23 mouse cellular contexts compared by ENCODE assay signal in genomic region chr12:9487674-9488413, GRCm38 (mm10).
DNase-seq lines count a peak whose midpoint lies in the region; ATAC-seq and TF ChIP-seq lines count a peak whose summit lies in the region.
"Had no signal": no experiment of that assay in that cellular context is flagged by ENCODE, and none has a peak within 500 bp of the region (broad histone marks: within the 10 kb centered on the region; RNA-seq: fewer than 3 reads in every experiment).

No protein-coding gene starts in this region.

- H3K4me1 ChIP-seq in lung, embryonic 15.5 days: no peaks in the 10 kb centered on the region
- H3K4me1 ChIP-seq in lung, adult 2 months (ENCODE audit: control insufficient read depth, insufficient read depth, low read length): no peaks in the 10 kb centered on the region
- no peaks in the 10 kb centered on the region for H3K4me1 ChIP-seq in midbrain, embryonic 10.5 days
- H3K4me1 ChIP-seq: embryonic facial prominence, embryonic 12.5 days; forebrain, embryonic 13.5 days; hindbrain, embryonic 12.5 days; midbrain, embryonic 12.5 days; stomach, embryonic 15.5 days had no signal

- WGBS in lung, embryonic 15.5 days: 33% methylated on average over 8 of the region's 8 CpGs
- WGBS in lung, adult 2 months: 44% methylated on average over 8 of the region's 8 CpGs
- 78% methylated on average over 8 of the region's 8 CpGs for WGBS in midbrain, embryonic 10.5 days

- H3K4me2 ChIP-seq in lung, embryonic 15.5 days: no peak overlapping the region
- H3K4me2 ChIP-seq: embryonic facial prominence, embryonic 12.5 days; forebrain, embryonic 13.5 days; heart, embryonic 11.5 days; hindbrain, embryonic 12.5 days; liver, embryonic 11.5 days; midbrain, embryonic 12.5 days; stomach, embryonic 15.5 days had no signal

- no peak overlapping the region for H3K9ac ChIP-seq in lung, embryonic 15.5 days
- H3K9ac ChIP-seq: embryonic facial prominence, embryonic 12.5 days; forebrain, embryonic 13.5 days; hindbrain, embryonic 12.5 days; midbrain, embryonic 12.5 days; stomach, embryonic 15.5 days had no signal

- TF ChIP-seq CTCF in lung, adult 2 months (IDR thresholded peaks at IDR 0.05; ENCODE audit: insufficient read depth, low read length): no peak

- no peaks in the 10 kb centered on the region for H3K27me3 ChIP-seq in lung, embryonic 15.5 days
- no peaks in the 10 kb centered on the region for H3K27me3 ChIP-seq in midbrain, embryonic 10.5 days (ENCODE audit: low read depth, poor library complexity, severe bottlenecking)
- H3K27me3 ChIP-seq: CH12.LX; embryonic facial prominence, embryonic 12.5 days; forebrain, embryonic 13.5 days; hindbrain, embryonic 12.5 days; midbrain, embryonic 12.5 days; stomach, embryonic 15.5 days had no signal

- DNase-seq in heart, adult 11 months: peak; percentile 56
- no peak for DNase-seq in heart, postnatal 25 days (ENCODE audit: low spot score)
- DNase-seq in lung, adult 2 months: no peak
- DNase-seq in adipocyte (ENCODE audit: low spot score): peak; percentile 43
- peak; percentile 10 for DNase-seq in lung, postnatal 14 days
- DNase-seq in midbrain, embryonic 10.5 days (ENCODE audit: low spot score): no peak
- no peak for DNase-seq in embryo, embryonic 11 days
- DNase-seq: cerebellum, adult 9-10 months; heart, postnatal 10 days; kidney, adult 18-20 months; kidney, postnatal 10 days; retina, postnatal 1 day; thymus, adult 18-20 months had no signal

- peak; percentile 67 for ATAC-seq in lung, embryonic 15.5 days (ENCODE audit: borderline replicate concordance, extremely low read depth, low FRiP score, low TSS enrichment)
- ATAC-seq: forebrain, embryonic 13.5 days had no signal

- H3K27ac ChIP-seq in lung, embryonic 15.5 days: no peak overlapping the region
- H3K27ac ChIP-seq in midbrain, embryonic 10.5 days (replicated peaks): no peak overlapping the region
- H3K27ac ChIP-seq: embryonic facial prominence, embryonic 12.5 days; forebrain, embryonic 13.5 days; hindbrain, embryonic 12.5 days; midbrain, embryonic 12.5 days; stomach, embryonic 15.5 days had no signal

- intact Hi-C loops in heart, postnatal 25 days (cut with DNase I): no loop called here

- no peaks in the 10 kb centered on the region for H3K36me3 ChIP-seq in lung, embryonic 15.5 days
- no peaks in the 10 kb centered on the region for H3K36me3 ChIP-seq in midbrain, embryonic 10.5 days
- H3K36me3 ChIP-seq: embryonic facial prominence, embryonic 12.5 days; hindbrain, embryonic 12.5 days; midbrain, embryonic 12.5 days; stomach, embryonic 15.5 days had no signal

- no peaks in the 10 kb centered on the region for H3K9me3 ChIP-seq in lung, embryonic 15.5 days
- no peaks in the 10 kb centered on the region for H3K9me3 ChIP-seq in midbrain, embryonic 10.5 days (replicated peaks)
- H3K9me3 ChIP-seq: embryonic facial prominence, embryonic 12.5 days; forebrain, embryonic 13.5 days; hindbrain, embryonic 12.5 days; midbrain, embryonic 12.5 days; stomach, embryonic 15.5 days had no signal

- H3K4me3 ChIP-seq in lung, embryonic 15.5 days: no peak overlapping the region
- H3K4me3 ChIP-seq in lung, adult 2 months (replicated peaks; ENCODE audit: extremely low read depth, low read depth, low read length): no peak overlapping the region
- H3K4me3 ChIP-seq in midbrain, embryonic 10.5 days: no peak overlapping the region
- H3K4me3 ChIP-seq: embryonic facial prominence, embryonic 12.5 days; erythroblast, embryonic 14.5 days; forebrain, embryonic 13.5 days; hindbrain, embryonic 12.5 days; midbrain, embryonic 12.5 days; stomach, embryonic 15.5 days had no signal

- TF ChIP-seq POLR2A in lung, adult 2 months (IDR thresholded peaks at IDR 0.05; ENCODE audit: borderline replicate concordance, extremely low read depth, low read depth, low read length): no peak

Comparison
In these comparisons a context has a peak if more than half of its experiments do, and no peak if none do; other contexts are left out.
1. DNase-seq: peak in heart, adult 11 months (single experiment), adipocyte (single experiment) and lung, postnatal 14 days (single experiment); none in heart, postnatal 25 days (single experiment), lung, adult 2 months (single experiment), midbrain, embryonic 10.5 days (single experiment) and embryo, embryonic 11 days (single experiment).